Mouse (Mus musculus) neural tube, embryonic 15.5 days (tissue): ENCODE measurements at regions not wholly inside any gene's neighbourhood (a gene's known extent, or its start where the extent isn't known, plus 50 kb on each side); places are given as distances from the start of the nearest gene placed in this dataset.

ENCODE experiments used
- ATAC-seq: fragments of 200-750 bp; cut with Nextera tagmentation; 2 replicates; pipeline ENCODE4 v1.8.0; 2017; ENCODE audit warnings: mild to moderate bottlenecking, moderate TSS enrichment, moderate library complexity; ENCODE audit not compliant: low FRiP score
- H3K27ac ChIP-seq: fragments of 300-500 bp; sonication (generic); replicated peaks from 2 replicates; pipeline ENCODE4 v1.5.1; 2015; ENCODE audit warnings: mild to moderate bottlenecking, inconsistent platforms
- H3K27me3 ChIP-seq: fragments of 300-500 bp; sonication (generic); replicated peaks from 2 replicates; pipeline ENCODE4 v1.6.1; 2015; ENCODE audit warnings: inconsistent platforms
- H3K36me3 ChIP-seq: fragments of 300-500 bp; sonication (generic); 2 replicates; pipeline ENCODE4 v1.6.1; 2015; ENCODE audit warnings: inconsistent platforms
- H3K4me1 ChIP-seq: fragments of 300-500 bp; sonication (generic); 2 replicates; pipeline ENCODE4 v1.6.1; 2015; ENCODE audit warnings: inconsistent platforms
- H3K4me2 ChIP-seq: fragments of 300-500 bp; sonication (generic); 2 replicates; pipeline ENCODE4 v1.6.1; 2015; ENCODE audit warnings: inconsistent platforms, mild to moderate bottlenecking, moderate library complexity
- H3K4me3 ChIP-seq: fragments of 300-500 bp; sonication (generic); replicated peaks from 2 replicates; pipeline ENCODE4 v1.5.1; 2015; ENCODE audit warnings: mild to moderate bottlenecking, inconsistent platforms
- H3K9ac ChIP-seq: fragments of 300-500 bp; sonication (generic); replicated peaks from 2 replicates; pipeline ENCODE4 v1.6.1; 2015; ENCODE audit warnings: mild to moderate bottlenecking, inconsistent platforms
- H3K9me3 ChIP-seq: fragments of 300-500 bp; sonication (generic); replicated peaks from 2 replicates; pipeline ENCODE4 v1.6.1; 2016; ENCODE audit warnings: inconsistent platforms
- WGBS: fragments of 180-500 bp; shearing (Covaris S2); methylation state at CpG from one replicate; pipeline ENCODE4 v1.1.7; 2015; ENCODE audit warnings: mixed read lengths; 5-methylcytosine and 5-hydroxymethylcytosine counted together

- no peak for ATAC-seq
- Histone ChIP-seq H3K27ac (no peak overlapping the region), H3K4me1 (peaks cover 9% of the 10 kb centered on the region), H3K4me2 (no peak overlapping the region), H3K9me3 (no peaks in the 10 kb centered on the region), H3K4me3 (no peak overlapping the region), H3K36me3 (no peaks in the 10 kb centered on the region), H3K27me3 (no peaks in the 10 kb centered on the region), H3K9ac (no peak overlapping the region)
- WGBS, result 96% methylated on average over 4 of the region's 4 CpGs
Observed at GRCm38 (mm10) chr19:32958791-32959190, 201.5 kb downstream of the Pten start.

GRCm38 (mm10) chr19:32959844-32960195 lies 202.5 kb downstream of the Pten start:
- ATAC-seq, result no peak
- H3K4me2 ChIP-seq, result no peak overlapping the region
- H3K4me1 ChIP-seq, result peaks cover 9% of the 10 kb centered on the region
- H3K9me3 ChIP-seq, result no peaks in the 10 kb centered on the region
- no peak overlapping the region for H3K4me3 ChIP-seq
- no peaks in the 10 kb centered on the region for H3K36me3 ChIP-seq
- no peaks in the 10 kb centered on the region for H3K27me3 ChIP-seq
- 66% methylated on average over 5 of the region's 5 CpGs for WGBS
- no peak overlapping the region for H3K9ac ChIP-seq
- H3K27ac ChIP-seq, result no peak overlapping the region

GRCm38 (mm10) chr19:32960196-32960947 lies 203.1 kb downstream of the Pten start:
- no peak overlapping the region for H3K9ac ChIP-seq
- no peak overlapping the region for H3K4me2 ChIP-seq
- H3K4me1 ChIP-seq, result peaks cover 9% of the 10 kb centered on the region
- H3K27me3 ChIP-seq, result no peaks in the 10 kb centered on the region
- H3K36me3 ChIP-seq, result no peaks in the 10 kb centered on the region
- H3K27ac ChIP-seq, result no peak overlapping the region
- H3K4me3 ChIP-seq, result no peak overlapping the region
- ATAC-seq, result no peak
- 65% methylated on average over 9 of the region's 9 CpGs for WGBS
- no peaks in the 10 kb centered on the region for H3K9me3 ChIP-seq

GRCm38 (mm10) chr19:32961525-32961924 lies 204.2 kb downstream of the Pten start:
- Histone ChIP-seq H3K4me3 (no peak overlapping the region), H3K9me3 (no peaks in the 10 kb centered on the region), H3K27me3 (no peaks in the 10 kb centered on the region), H3K4me1 (peaks cover 8% of the 10 kb centered on the region), H3K36me3 (no peaks in the 10 kb centered on the region), H3K9ac (no peak overlapping the region), H3K27ac (no peak overlapping the region), H3K4me2 (no peak overlapping the region)
- WGBS, result 89% methylated on average over 5 of the region's 5 CpGs
- ATAC-seq, result no peak

- no peak overlapping the region for H3K27ac ChIP-seq
- no peak overlapping the region for H3K9ac ChIP-seq
- no peaks in the 10 kb centered on the region for H3K9me3 ChIP-seq
- 15% methylated on average over 1 of the region's 1 CpGs for WGBS
- H3K27me3 ChIP-seq, result no peaks in the 10 kb centered on the region
- H3K4me1 ChIP-seq, result no peaks in the 10 kb centered on the region
- H3K4me3 ChIP-seq, result no peak overlapping the region
- H3K4me2 ChIP-seq, result no peak overlapping the region
- no peaks in the 10 kb centered on the region for H3K36me3 ChIP-seq
- ATAC-seq, result no peak
Observed at GRCm38 (mm10) chr19:32963983-32964382, 206.7 kb downstream of the Pten start.

GRCm38 (mm10) chr19:32965488-32965887 lies 208.2 kb downstream of the Pten start:
- Histone ChIP-seq H3K4me2 (no peak overlapping the region), H3K27me3 (no peaks in the 10 kb centered on the region), H3K4me1 (no peaks in the 10 kb centered on the region), H3K9me3 (no peaks in the 10 kb centered on the region), H3K4me3 (no peak overlapping the region), H3K9ac (no peak overlapping the region), H3K36me3 (no peaks in the 10 kb centered on the region), H3K27ac (no peak overlapping the region)
- WGBS, result 76% methylated on average over 2 of the region's 2 CpGs
- no peak for ATAC-seq

- Histone ChIP-seq H3K36me3 (no peaks in the 10 kb centered on the region), H3K9ac (no peak overlapping the region), H3K4me2 (no peak overlapping the region), H3K4me1 (no peaks in the 10 kb centered on the region), H3K27ac (no peak overlapping the region), H3K9me3 (no peaks in the 10 kb centered on the region), H3K4me3 (no peak overlapping the region), H3K27me3 (no peaks in the 10 kb centered on the region)
- WGBS, result 55% methylated on average over 7 of the region's 7 CpGs
- ATAC-seq, result no peak
Observed at GRCm38 (mm10) chr19:32969213-32969776, 212.0 kb downstream of the Pten start.

GRCm38 (mm10) chr19:32972116-32972515 lies 214.8 kb downstream of the Pten start:
- ATAC-seq, result no peak
- no peak overlapping the region for H3K27ac ChIP-seq
- H3K4me2 ChIP-seq, result no peak overlapping the region
- H3K27me3 ChIP-seq, result no peaks in the 10 kb centered on the region
- H3K9ac ChIP-seq, result no peak overlapping the region
- no peaks in the 10 kb centered on the region for H3K9me3 ChIP-seq
- WGBS, result 92% methylated on average over 6 of the region's 6 CpGs
- no peaks in the 10 kb centered on the region for H3K36me3 ChIP-seq
- H3K4me1 ChIP-seq, result no peaks in the 10 kb centered on the region
- no peak overlapping the region for H3K4me3 ChIP-seq

GRCm38 (mm10) chr19:32973130-32973529 lies 215.8 kb downstream of the Pten start:
- H3K27ac ChIP-seq, result no peak overlapping the region
- H3K27me3 ChIP-seq, result no peaks in the 10 kb centered on the region
- H3K9ac ChIP-seq, result no peak overlapping the region
- H3K4me1 ChIP-seq, result no peaks in the 10 kb centered on the region
- no peaks in the 10 kb centered on the region for H3K9me3 ChIP-seq
- ATAC-seq, result no peak
- no peaks in the 10 kb centered on the region for H3K36me3 ChIP-seq
- WGBS, result 92% methylated on average over 3 of the region's 3 CpGs
- H3K4me3 ChIP-seq, result no peak overlapping the region
- H3K4me2 ChIP-seq, result no peak overlapping the region

GRCm38 (mm10) chr19:32974778-32975240 lies 217.5 kb downstream of the Pten start:
- ATAC-seq, result no peak
- Histone ChIP-seq H3K27ac (no peak overlapping the region), H3K27me3 (no peaks in the 10 kb centered on the region), H3K4me3 (no peak overlapping the region), H3K4me1 (no peaks in the 10 kb centered on the region), H3K36me3 (no peaks in the 10 kb centered on the region), H3K9me3 (no peaks in the 10 kb centered on the region), H3K4me2 (no peak overlapping the region), H3K9ac (no peak overlapping the region)
- 89% methylated on average over 4 of the region's 4 CpGs for WGBS

GRCm38 (mm10) chr19:32975303-32975702 lies 218.0 kb downstream of the Pten start:
- H3K4me2 ChIP-seq, result no peak overlapping the region
- H3K27ac ChIP-seq, result no peak overlapping the region
- H3K36me3 ChIP-seq, result no peaks in the 10 kb centered on the region
- 91% methylated on average over 5 of the region's 5 CpGs for WGBS
- no peaks in the 10 kb centered on the region for H3K27me3 ChIP-seq
- no peak for ATAC-seq
- no peaks in the 10 kb centered on the region for H3K9me3 ChIP-seq
- H3K4me3 ChIP-seq, result no peak overlapping the region
- no peak overlapping the region for H3K9ac ChIP-seq
- no peaks in the 10 kb centered on the region for H3K4me1 ChIP-seq

GRCm38 (mm10) chr19:32976507-32976906 lies 219.2 kb downstream of the Pten start:
- Histone ChIP-seq H3K4me1 (no peaks in the 10 kb centered on the region), H3K27me3 (no peaks in the 10 kb centered on the region), H3K9me3 (no peaks in the 10 kb centered on the region), H3K4me2 (no peak overlapping the region), H3K36me3 (no peaks in the 10 kb centered on the region), H3K9ac (no peak overlapping the region), H3K27ac (no peak overlapping the region), H3K4me3 (no peak overlapping the region)
- WGBS, result 94% methylated on average over 7 of the region's 7 CpGs
- no peak for ATAC-seq
